Mouse (Mus musculus): ENCODE results near the gene Arhgef33.
A peak's percentile ranks its signal among the peaks of the same experiment; 100 is the strongest.

Gene Arhgef33

DNA sequence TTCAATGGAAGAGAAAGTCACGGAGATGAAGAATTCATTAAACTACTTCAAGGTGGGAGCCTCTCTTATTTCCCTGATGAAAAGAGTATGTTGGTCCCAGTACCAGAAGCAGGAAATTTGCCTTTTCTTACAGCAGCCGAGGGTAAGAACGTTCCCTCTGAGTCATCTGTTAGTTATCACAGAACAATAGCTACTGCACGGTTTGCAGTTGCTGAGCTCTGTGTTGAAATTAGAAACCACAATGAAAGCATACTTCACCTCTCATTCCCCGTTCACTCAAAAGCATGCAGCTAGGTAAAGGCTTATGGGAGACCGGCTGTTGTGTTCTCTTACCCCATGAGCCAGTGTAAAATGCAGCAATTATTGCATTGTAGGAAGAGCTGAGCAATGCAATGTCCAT lies 40.0 kb downstream of the Arhgef33 start:
- peak; percentile 24 for DNase-seq

DNA sequence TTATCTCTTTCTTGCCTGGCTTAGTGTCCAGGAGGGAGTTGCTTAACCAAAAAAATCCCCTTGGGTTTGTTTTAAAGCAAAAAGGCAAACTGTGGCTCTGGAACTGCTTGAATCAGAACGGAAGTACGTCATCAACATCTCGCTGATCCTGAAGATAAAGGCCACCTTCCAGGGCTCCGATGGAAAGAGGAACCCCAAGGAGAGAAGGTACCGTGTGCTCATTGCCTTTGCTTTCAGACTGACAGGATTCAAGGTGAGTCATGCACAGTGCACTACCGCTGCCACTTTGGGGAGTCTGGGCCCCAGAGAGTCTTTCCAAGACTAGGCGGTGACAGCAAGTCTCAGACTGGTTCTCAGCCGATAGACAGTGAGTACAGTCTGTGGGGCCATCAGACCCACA lies 53.0 kb downstream of the Arhgef33 start:
- DNase-seq: no peak

DNA sequence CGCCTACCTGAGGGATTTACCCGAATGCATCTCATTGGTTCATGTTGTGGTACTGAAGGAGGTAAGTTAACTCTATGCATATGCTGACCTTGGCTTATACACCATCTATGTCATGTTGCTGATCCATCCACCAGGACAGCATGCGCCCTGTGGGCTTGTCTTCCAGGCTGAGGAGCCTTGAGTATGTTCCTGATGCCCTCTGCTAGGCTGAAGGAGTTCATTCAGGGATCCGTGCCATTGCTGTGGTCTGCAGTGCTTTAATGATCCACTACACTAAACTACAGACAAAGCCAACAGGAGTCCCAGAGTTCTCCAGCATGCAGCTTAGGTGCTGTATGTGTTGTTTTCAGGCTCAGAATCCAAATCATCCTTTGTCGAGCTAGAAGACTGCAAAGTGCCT lies 60.1 kb downstream of the Arhgef33 start:
- DNase-seq: peak; percentile 75

DNA sequence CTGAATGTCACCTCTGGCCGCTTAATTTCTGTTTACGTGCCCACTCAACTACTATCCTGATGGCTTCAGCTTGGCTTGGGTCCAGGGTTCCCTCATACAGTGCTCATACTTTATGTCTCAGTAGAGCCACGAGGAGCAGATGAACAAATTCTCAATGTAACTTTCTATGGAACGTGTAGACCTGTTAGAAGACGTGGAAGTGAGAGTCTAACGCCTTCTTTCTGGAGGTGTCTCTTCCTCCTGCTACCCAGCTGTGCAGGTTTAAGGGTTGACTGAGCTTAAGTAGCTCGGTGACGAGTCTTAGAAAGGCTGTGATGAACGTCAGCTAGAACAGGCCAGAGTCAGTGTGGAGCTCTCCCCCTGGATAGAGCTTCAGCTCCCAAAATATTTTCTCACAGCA lies 61.4 kb downstream of the Arhgef33 start:
- DNase-seq: peak; percentile 80

DNA sequence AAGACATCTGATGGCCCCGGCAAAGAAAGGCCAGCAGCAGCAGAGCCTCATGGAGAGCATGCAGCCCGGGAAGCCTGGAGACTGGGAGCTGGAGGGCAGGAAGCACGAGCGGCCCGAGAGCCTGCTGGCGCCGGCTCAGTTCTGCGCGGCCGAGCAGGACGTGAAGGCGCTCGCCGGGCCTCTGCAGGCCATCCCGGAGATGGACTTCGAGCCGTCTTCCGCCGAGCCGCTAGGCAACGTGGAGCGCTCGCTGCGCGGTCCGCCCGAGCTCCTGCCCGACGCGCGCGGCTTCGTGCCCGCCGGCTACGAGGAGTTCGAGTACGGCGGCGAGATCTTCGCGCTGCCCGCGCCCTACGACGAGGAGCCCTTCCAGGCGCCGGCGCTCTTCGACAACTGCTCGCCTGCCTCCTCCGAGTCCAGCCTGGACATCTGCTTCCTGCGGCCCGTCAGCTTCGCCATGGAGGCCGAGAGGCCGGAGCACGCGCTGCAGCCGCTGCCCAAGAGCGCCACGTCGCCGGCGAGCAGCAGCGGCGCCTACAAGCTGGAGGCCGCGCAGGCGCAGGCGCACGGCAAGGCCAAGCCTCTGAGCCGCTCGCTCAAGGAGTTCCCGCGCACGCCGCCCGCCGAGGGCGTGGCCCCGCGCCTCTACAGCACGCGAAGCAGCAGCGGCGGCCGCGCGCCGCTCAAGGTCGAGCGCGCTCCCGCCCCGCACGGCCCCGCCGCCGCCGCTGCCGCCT lies 66.0 kb downstream of the Arhgef33 start, which contains the start of gene Gm10190:
Gm10190 (minus strand) TSS at position 553 of the 737 bp plus-strand sequence.
- peak; percentile 99 for DNase-seq

DNA sequence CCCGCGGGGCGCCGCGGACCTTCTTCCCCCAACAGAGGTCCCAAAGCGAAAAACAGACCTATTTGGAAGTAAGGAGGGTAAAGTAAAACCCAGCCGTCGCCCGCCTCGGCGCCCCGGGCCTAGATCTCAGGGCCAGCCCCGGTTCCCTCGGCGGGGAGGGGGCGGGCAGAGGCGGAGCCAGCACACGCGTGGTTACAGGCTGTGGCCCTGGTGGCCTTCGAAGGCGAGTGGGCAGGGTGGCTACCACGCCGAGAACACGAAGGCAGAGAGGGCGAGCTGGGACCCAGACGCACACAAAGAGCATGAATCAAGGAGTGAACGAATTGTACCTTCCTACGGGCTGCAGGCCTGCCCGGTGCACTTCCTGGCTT lies 66.5 kb downstream of the Arhgef33 start:
- DNase-seq: no peak

DNA sequence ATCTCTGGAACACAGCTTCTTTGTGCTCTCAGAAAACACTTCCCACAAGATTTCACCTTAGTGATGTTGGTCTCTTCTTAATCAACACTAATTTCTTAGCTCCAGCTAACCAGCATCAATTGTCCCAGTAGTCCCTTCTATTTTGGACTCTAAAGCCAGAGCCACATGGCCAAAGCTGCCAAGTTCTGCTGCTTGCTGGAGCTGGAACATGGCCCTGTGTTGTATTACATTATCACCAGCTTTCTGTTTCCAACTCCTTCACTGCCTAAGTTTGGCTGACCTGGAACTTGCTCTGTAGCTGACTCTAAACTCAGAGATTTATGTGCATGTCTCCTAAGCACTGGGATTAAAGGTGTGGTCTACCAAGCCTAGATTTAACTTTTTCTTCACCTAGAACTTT lies 71.2 kb downstream of the Arhgef33 start:
- DNase-seq: peak; percentile 93

DNA sequence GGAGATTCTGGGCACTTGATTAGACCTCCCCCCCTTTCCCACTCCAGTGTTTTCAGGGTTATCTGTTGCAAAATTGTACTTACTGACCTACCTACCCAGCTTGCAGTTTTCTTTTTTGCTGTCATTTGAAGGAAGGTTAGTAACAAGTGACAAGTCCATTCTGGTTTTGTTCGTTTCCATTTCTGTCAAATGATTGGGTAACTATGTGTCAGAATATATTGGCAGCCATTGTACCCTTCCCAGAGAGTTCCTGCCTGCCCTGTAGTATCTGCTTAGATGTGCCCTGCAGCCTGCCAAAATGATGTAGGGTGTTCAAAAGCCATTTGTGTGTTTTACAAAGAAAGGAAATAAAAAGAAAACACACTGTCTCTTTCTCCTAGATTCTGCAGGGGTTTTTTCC lies 78.5 kb downstream of the Arhgef33 start:
- peak; percentile 57 for DNase-seq

DNA sequence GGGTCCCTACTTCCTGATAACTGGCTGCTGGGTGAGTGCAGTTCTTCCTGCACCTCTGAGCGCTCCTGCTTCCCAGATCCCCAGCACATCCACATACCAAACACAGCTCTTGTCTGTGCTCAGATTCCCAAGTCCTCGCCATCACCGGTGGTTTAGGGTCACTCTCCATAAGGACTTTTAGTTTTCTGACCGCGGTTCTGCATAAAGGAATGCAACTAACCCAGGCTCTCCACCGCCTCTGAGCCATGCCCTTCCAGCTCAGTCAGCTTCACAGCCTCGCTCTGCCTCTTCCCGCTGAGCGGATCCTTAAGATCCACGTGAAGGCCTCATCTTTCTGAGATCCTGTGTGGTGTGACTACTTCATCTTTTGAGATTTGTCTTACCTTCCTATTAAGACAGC lies 82.8 kb downstream of the Arhgef33 start:
- DNase-seq: peak; percentile 56

DNA sequence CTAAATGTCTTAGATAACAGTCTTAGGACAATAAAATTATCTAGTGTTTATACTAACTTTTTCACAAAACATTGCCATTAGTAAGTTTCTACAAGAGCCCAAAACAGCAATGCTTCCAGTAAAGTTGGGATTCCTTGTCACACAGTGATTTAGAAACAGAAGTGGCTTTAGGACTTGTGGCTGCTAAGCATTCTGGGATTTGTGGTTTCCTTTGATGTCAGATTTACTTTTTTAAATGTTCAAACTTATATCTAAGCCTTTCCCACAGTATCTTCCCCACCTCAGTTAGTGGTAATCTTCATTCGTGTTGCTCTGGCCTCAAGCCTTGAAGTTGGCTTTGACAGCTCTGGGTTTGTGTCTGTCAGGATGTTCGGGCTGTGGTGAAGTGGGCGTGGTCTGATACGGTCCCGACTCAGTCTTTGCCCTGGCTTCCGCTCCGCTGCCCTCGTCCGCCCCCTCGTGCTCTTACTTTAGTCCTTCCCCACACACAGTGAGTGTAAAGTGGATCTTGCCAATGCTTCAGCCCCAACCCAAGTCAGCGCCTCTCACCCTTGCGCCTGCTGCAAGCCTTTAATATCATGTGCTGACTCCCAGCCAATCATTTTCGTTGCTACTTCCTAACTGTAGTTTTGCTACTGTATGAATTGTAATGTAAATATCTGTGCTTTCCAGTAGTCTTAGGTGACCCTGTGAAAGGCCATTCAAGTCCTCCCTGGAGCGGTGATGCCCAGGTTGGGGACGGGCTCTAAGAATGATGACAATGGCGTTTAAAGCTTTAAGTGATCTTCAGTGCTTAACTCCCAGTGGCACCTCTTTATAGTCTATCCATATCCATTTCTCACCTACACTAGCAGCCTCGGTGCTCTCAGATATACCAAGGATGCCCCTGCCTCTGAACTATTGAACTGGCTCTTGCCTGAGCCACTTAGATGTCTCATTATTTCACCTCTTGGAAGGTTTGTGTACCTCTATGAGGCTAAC lies 84.5 kb downstream of the Arhgef33 start:
- DNase-seq: peak; percentile 95

DNA sequence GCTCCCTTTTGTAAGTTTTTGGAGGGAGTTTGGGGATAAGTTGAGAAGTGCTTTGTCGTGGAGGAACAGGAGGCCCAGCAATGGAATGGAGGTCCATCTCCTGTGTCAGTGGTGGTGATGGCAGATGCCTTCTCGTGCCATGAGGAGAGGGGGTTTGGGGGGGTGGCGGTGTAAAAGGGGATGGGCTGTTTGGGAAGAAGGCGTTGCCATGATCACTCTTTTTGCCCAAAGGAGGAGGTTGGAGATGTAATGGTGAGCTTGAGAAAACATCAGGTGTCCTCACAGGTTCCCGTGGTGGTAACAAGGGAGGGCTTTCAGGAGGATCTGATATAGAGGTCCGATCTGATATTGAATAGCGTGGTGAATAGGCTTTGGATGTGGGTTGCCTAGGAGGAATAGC lies 91.0 kb downstream of the Arhgef33 start:
- peak; percentile 70 for DNase-seq

DNA sequence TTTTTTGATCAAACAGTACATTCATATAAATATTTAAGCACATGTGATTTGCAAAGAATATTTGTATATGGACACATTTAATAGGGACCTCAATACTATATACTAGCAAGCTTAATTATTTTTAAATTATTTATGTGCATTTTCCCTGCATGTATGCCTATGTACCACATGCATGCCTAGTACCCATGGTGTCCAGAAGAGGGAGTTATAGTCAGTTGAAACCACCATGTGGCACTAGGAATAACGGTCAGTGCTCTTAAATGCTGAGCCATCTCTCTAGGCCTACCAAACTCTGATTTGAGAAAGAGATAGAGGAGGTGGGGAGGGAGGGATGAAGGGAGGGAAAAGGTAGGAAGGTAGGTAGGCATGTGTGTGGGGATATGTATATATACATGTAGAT lies 104.0 kb downstream of the Arhgef33 start:
- peak; percentile 52 for DNase-seq

DNA sequence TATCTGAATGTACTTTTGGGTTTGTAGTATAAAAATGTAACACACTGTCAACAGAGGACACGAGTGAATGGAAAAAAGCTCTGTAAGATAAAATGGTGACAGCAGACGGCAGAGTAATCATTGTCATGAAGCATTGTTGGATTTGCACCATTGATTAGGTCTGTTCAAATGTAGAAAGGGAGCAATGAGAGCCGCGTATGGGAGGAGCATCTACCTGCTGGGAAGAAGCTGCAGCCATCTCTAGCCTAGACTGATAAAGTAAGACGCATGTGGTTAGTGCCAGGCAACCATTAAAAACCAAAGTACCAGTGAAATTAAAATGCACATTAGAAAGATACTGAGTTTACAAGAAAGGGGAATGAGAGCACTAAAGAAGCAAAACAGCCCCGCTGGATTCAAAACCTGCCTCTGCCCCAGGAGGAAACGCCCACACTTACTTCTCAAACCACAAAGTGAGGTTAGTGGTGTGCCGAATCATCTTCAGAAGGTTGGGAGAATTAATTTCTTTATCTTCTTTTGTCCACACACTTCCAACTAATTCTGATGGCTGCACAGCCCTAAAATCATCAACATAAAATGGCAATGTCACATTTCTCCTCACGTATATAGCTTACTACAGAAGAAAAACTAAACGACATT lies 111.5 kb downstream of the Arhgef33 start:
- DNase-seq: no peak

DNA sequence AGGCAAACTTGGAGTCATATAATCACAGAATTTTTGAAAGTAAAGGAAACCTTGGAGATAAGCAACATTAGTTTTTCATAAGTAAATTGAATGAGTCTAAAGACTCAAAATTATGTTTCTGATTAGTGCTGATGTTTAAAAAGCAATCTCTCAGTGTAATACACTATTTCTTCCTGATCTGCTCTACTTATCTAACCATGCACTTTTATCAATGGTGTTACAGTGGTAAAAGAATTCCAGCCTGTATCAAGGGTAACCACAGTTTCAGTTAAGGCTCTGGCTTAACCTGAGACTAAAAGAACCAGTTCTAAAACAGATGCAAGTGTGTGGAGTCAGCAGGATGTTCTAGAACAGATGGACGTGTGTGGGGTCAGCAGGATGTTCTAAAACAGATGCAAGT lies 113.8 kb downstream of the Arhgef33 start:
- DNase-seq: no peak

DNA sequence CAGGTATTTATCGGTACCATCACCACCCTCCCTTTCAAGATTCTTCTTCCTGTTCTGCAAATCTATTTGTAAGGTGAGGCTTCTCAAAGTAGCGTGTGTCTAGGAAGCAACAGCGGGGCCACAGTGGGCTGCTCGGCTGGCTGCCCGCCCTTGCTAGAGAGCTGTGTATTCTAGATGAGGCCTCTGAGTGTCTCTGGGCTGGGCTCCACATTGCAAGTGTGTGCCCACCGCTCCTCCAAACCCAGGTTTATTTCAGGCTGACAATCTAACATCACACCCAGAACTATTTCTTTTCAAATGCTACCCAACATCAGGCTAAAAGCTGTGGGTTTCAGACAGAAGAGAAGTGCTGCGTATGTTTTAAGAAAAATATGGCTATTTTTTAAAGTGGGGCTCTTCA lies 119.0 kb downstream of the Arhgef33 start:
- DNase-seq: no peak

DNA sequence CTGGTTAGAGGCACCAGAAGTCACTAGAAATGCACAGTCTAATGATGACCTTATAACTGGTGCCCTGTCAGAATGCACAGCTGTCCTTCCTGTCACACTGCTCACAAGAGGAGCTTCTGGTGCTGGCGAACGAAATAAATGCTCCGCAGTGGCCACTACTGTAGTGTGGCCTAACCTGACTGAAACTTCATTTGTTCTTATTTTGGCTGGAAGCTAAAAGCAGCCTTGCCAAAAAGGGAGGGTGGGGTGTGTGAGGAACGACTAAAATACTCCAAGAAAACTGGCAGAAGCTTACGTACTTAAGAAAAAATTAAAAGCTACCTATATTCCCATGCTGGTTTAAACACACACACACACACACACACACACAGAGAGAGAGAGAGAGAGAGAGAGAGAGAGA lies 119.7 kb downstream of the Arhgef33 start:
- peak; percentile 93 for DNase-seq

DNA sequence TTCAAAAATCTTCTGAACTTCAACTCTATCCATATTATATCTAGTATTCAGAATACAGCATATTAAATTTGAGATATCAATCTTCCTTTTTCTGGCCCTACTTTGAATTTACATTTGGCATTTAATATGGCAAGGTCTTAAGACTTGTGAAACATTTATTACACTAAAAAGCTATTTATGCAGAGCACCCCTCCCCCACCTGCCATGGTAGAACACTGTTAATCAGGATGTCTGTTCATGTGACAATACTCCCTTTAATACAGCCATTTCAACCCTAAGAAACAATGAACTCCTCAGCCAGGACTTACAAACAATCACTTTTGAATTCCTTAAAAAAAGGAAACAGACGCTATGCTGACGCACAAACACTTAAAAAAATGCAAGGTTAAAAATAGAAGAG lies 120.8 kb downstream of the Arhgef33 start:
- no peak for DNase-seq

DNA sequence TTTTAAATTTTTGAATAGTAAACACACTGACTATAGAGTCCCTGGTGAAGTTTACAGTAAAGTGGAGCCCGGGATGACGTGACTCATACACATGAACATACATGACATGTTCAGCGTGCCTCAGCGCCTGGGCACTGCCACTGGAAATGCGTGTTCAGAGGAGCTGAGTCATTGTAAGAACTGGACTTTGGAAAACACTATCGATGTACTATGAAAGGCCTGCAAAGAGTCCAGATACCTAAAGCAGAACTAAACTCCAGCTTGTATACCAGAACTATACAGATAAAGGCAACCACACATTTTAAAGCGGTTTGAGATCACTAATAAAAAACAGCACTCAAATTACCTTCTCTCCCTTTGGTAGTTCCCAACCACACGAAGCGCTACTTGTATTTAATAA lies 124.8 kb downstream of the Arhgef33 start:
- no peak for DNase-seq

DNA sequence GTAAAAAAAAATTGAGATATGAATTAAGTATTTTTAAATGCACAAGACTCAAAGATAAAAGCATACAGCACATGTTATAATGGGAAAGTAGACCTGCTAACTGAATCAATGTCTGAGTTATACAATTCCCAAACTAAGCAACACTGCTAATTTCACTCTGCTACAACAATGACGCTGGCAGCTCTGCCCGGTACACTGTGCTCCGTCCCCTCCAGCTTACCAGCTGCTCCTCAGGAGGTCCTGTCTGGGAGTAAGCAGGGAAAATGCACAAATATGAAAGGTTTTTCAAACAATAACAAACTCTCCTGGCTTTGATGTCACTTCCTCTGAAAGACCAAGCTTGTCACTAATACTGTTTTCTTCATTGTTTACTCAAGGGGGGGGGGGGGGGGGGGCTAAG lies 127.2 kb downstream of the Arhgef33 start:
- DNase-seq: no peak

DNA sequence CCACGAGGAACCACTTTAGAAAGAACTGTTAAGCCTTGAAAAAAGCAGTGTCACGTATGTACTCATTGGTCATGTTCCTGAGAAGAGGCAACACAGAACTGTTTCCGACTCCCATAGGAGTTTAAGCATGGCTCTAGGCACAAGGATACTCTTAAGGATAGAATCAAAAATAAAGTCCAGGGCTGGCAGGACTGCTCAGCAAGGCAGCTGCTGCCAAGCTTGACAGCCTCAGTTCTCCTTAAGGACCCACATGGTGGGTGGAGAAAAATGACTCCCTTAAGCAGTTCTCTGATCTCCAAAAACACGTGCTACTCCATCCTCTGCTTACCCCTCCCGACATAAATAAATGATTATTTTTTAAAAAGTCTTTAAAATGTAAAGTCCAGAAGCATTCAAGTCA lies 128.5 kb downstream of the Arhgef33 start:
- DNase-seq: no peak

DNA sequence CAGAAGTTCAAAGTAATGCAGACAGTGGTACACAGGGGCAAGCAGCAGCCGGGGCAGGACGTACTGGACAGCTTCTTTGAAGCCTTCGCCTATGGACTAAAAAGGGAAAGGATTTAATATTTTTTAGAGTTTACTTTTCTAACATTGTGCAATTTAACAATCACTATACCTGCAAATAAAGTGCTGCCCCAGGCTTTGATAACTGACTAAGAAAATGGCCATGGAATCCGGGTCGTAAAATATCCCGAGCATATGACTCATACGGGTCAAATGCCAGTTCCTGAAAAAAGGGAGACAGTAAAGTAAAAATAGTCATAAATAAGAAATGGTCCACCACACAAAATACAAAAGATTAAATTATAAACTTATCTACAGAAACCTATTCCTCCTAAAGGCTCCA lies 138.2 kb downstream of the Arhgef33 start:
- DNase-seq: no peak

DNA sequence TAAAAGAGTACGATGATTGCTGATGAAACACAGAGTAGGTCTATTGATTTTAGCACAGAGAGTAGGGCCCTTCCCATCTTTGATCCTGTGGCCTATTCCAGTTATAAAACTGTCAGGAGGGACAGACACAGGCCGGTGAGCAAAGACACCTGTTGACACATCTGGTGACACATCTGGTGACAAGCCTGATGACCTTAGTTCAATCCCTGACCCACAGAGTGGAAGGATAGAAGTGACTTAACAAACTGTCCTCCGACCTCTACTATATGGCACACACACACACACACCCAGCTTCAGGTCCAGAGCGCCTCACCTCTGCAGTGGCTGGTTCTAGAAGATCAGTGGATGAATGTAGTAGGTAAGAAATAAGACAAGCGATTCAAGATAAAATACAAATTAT lies 139.3 kb downstream of the Arhgef33 start:
- DNase-seq: no peak
